Mouse (Mus musculus) spleen, adult 2 months (tissue): ENCODE data around the gene Tmem259.
A peak's percentile ranks its signal among the peaks of the same experiment; 100 is the strongest.

ENCODE experiments used
- CTCF ChIP-seq: fragments of 200-500 bp; IDR thresholded peaks from 2 replicates; pipeline ENCODE4 v1.5.1; 2011; ENCODE audit warnings: mild to moderate bottlenecking, inconsistent platforms; ENCODE audit not compliant: insufficient read depth, insufficient read length, insufficient replicate concordance; ENCODE audit errors: extremely low read depth
- POLR2A ChIP-seq: fragments of 200-500 bp; IDR thresholded peaks from 2 replicates; pipeline ENCODE4 v1.6.1; 2011; ENCODE audit warnings: low read depth, low read length, inconsistent platforms

- peak; percentile 81; the same call in 1 of the 2 replicates for TF ChIP-seq CTCF
- no peak for TF ChIP-seq POLR2A
These were observed 30.2 kb downstream of the Tmem259 start for GRCm38 (mm10) chr10:79953946-79954345.
